Mouse (Mus musculus): ENCODE measurements around the gene Sez6l2. TPM values are rescaled to one million over a fixed set of nuclear protein-coding genes. Genes with fewer than 3 reads are reported as not detected.

Gene Sez6l2
- polyA plus RNA-seq, 1 experiment from 2014 or later, result 0.72 TPM

- Histone ChIP-seq H3K4me3 (no peak overlapping the region), H3K36me3 (replicated peaks) (peaks cover 83% of the 10 kb centered on the region), H3K9me3 (no peaks in the 10 kb centered on the region), H3K27ac (no peak overlapping the region), H3K27me3 (ENCODE audit: poor library complexity, severe bottlenecking) (no peaks in the 10 kb centered on the region), H3K4me1 (peaks cover 10% of the 10 kb centered on the region; the same call in 1 of the 2 replicates)
- WGBS, result 85% methylated on average over 5 of the region's 5 CpGs
- DNase-seq (ENCODE audit: extremely low spot score, low spot score), result no peak
These were observed 8.6 kb upstream of the Sez6l2 start for GRCm38 (mm10) chr7:126941801-126942200.

GRCm38 (mm10) chr7:126946530-126946929 lies 3.8 kb upstream of the Sez6l2 start:
- H3K36me3 ChIP-seq (replicated peaks), result peaks cover 49% of the 10 kb centered on the region
- 47% methylated on average over 3 of the region's 3 CpGs for WGBS
- H3K4me3 ChIP-seq, result no peak overlapping the region
- peak; percentile 30 for DNase-seq (ENCODE audit: extremely low spot score, low spot score)
- H3K27ac ChIP-seq, result no peak overlapping the region
- no peaks in the 10 kb centered on the region for H3K9me3 ChIP-seq
- H3K4me1 ChIP-seq, result peaks cover 28% of the 10 kb centered on the region
- peaks cover 35% of the 10 kb centered on the region for H3K27me3 ChIP-seq (ENCODE audit: poor library complexity, severe bottlenecking)

- Histone ChIP-seq H3K4me3 (peak overlapping the region; percentile 62; the same call in 1 of the 2 replicates), H3K27ac (no peak overlapping the region), H3K27me3 (ENCODE audit: poor library complexity, severe bottlenecking) (peaks cover 56% of the 10 kb centered on the region)
These were observed 1.7 kb upstream of the Sez6l2 start for GRCm38 (mm10) chr7:126948626-126949025.

GRCm38 (mm10) chr7:126949403-126949792 lies 965 bp upstream of the Sez6l2 start, which contains the start of gene Asphd1:
TSS of gene Asphd1 (minus strand) at chr7:126949582.
- Histone ChIP-seq H3K4me3 (peak within 1 kb of the TSS; percentile 62), H3K27ac (peak within 1 kb of the TSS; percentile 54; the same call in 1 of the 2 replicates), H3K4me1 (peaks cover 29% of the 10 kb centered on the region), H3K9me3 (no peaks in the 10 kb centered on the region), H3K36me3 (replicated peaks) (peaks cover 22% of the 10 kb centered on the region), H3K27me3 (ENCODE audit: poor library complexity, severe bottlenecking) (peaks cover 58% of the 10 kb centered on the region)
- WGBS, result under 1% methylated on average over 21 of the region's 21 CpGs
- DNase-seq (ENCODE audit: extremely low spot score, low spot score), result no peak

More at GRCm38 (mm10) chr7:126948626-126949025, 1.7 kb upstream of the Sez6l2 start:
- no peak for DNase-seq (ENCODE audit: extremely low spot score, low spot score)
- Histone ChIP-seq H3K36me3 (replicated peaks) (peaks cover 29% of the 10 kb centered on the region), H3K4me1 (peaks cover 29% of the 10 kb centered on the region), H3K9me3 (no peaks in the 10 kb centered on the region)
- WGBS, result 84% methylated on average over 10 of the region's 10 CpGs

GRCm38 (mm10) chr7:126950647-126951615 lies 568 bp downstream of the Sez6l2 start:
- Histone ChIP-seq H3K4me1 (peaks cover 29% of the 10 kb centered on the region), H3K36me3 (replicated peaks) (peaks cover 9% of the 10 kb centered on the region; the same call in 1 of the 2 replicates), H3K27me3 (ENCODE audit: poor library complexity, severe bottlenecking) (peaks cover 58% of the 10 kb centered on the region), H3K27ac (no peak overlapping the region), H3K9me3 (no peaks in the 10 kb centered on the region), H3K4me3 (peak overlapping the region; percentile 62)
- no peak for DNase-seq (ENCODE audit: extremely low spot score, low spot score)
- 4% methylated on average over 26 of the region's 26 CpGs for WGBS

GRCm38 (mm10) chr7:126951741-126952140 lies 1.4 kb downstream of the Sez6l2 start:
- Histone ChIP-seq H3K4me3 (peak overlapping the region; percentile 62), H3K27me3 (ENCODE audit: poor library complexity, severe bottlenecking) (peaks cover 58% of the 10 kb centered on the region), H3K9me3 (no peaks in the 10 kb centered on the region), H3K27ac (no peak overlapping the region), H3K4me1 (peaks cover 29% of the 10 kb centered on the region), H3K36me3 (replicated peaks) (0 out of 2 replicates have a peak, but pooled peaks cover 3% of the 10 kb centered on the region)
- 26% methylated on average over 4 of the region's 4 CpGs for WGBS
- no peak for DNase-seq (ENCODE audit: extremely low spot score, low spot score)

- WGBS, result under 1% methylated on average over 7 of the region's 8 CpGs
- no peak overlapping the region for H3K27ac ChIP-seq
- no peak overlapping the region; the same call in 1 of the 2 replicates for H3K4me3 ChIP-seq
- no peak for DNase-seq (ENCODE audit: extremely low spot score, low spot score)
- no peaks in the 10 kb centered on the region for H3K36me3 ChIP-seq (replicated peaks)
- peaks cover 29% of the 10 kb centered on the region for H3K4me1 ChIP-seq
- peaks cover 58% of the 10 kb centered on the region for H3K27me3 ChIP-seq (ENCODE audit: poor library complexity, severe bottlenecking)
- no peaks in the 10 kb centered on the region for H3K9me3 ChIP-seq
These were observed 2.3 kb downstream of the Sez6l2 start for GRCm38 (mm10) chr7:126952646-126953045.

GRCm38 (mm10) chr7:126955125-126955524 lies 4.8 kb downstream of the Sez6l2 start:
- H3K27ac ChIP-seq, result no peak overlapping the region
- no peaks in the 10 kb centered on the region for H3K9me3 ChIP-seq
- WGBS, result 62% methylated on average over 3 of the region's 3 CpGs
- peaks cover 16% of the 10 kb centered on the region for H3K4me1 ChIP-seq
- no peaks in the 10 kb centered on the region for H3K36me3 ChIP-seq (replicated peaks)
- H3K27me3 ChIP-seq (ENCODE audit: poor library complexity, severe bottlenecking), result peaks cover 37% of the 10 kb centered on the region
- H3K4me3 ChIP-seq, result no peak overlapping the region
- DNase-seq (ENCODE audit: extremely low spot score, low spot score), result no peak

- Histone ChIP-seq H3K4me3 (no peak overlapping the region), H3K9me3 (no peaks in the 10 kb centered on the region), H3K4me1 (peaks cover 6% of the 10 kb centered on the region; the same call in 1 of the 2 replicates), H3K36me3 (replicated peaks) (no peaks in the 10 kb centered on the region), H3K27ac (no peak overlapping the region), H3K27me3 (ENCODE audit: poor library complexity, severe bottlenecking) (peaks cover 32% of the 10 kb centered on the region)
- WGBS, result 83% methylated on average over 9 of the region's 9 CpGs
- DNase-seq (ENCODE audit: extremely low spot score, low spot score), result no peak
These were observed 9.4 kb downstream of the Sez6l2 start for GRCm38 (mm10) chr7:126959780-126960179.

- Histone ChIP-seq H3K9me3 (no peaks in the 10 kb centered on the region), H3K27me3 (ENCODE audit: poor library complexity, severe bottlenecking) (peaks cover 32% of the 10 kb centered on the region), H3K4me1 (peaks cover 6% of the 10 kb centered on the region; the same call in 1 of the 2 replicates), H3K27ac (no peak overlapping the region), H3K36me3 (replicated peaks) (no peaks in the 10 kb centered on the region), H3K4me3 (no peak overlapping the region)
- no peak for DNase-seq (ENCODE audit: extremely low spot score, low spot score)
- WGBS, result 88% methylated on average over 5 of the region's 5 CpGs
These were observed 10.7 kb downstream of the Sez6l2 start for GRCm38 (mm10) chr7:126961095-126961494.

GRCm38 (mm10) chr7:126961965-126962364 lies 11.6 kb downstream of the Sez6l2 start:
- no peak overlapping the region for H3K4me3 ChIP-seq
- no peaks in the 10 kb centered on the region for H3K36me3 ChIP-seq (replicated peaks)
- no peak for DNase-seq (ENCODE audit: extremely low spot score, low spot score)
- H3K27ac ChIP-seq, result no peak overlapping the region
- no peaks in the 10 kb centered on the region for H3K9me3 ChIP-seq
- peaks cover 32% of the 10 kb centered on the region for H3K27me3 ChIP-seq (ENCODE audit: poor library complexity, severe bottlenecking)
- peaks cover 6% of the 10 kb centered on the region; the same call in 1 of the 2 replicates for H3K4me1 ChIP-seq
- 94% methylated on average over 4 of the region's 4 CpGs for WGBS

GRCm38 (mm10) chr7:126963548-126964286 lies 13.4 kb downstream of the Sez6l2 start:
- DNase-seq (ENCODE audit: extremely low spot score, low spot score), result peak; percentile 40
- peak overlapping the region; percentile 29 for H3K4me3 ChIP-seq
- no peaks in the 10 kb centered on the region for H3K36me3 ChIP-seq (replicated peaks)
- H3K27ac ChIP-seq, result no peak overlapping the region
- 28% methylated on average over 19 of the region's 19 CpGs for WGBS
- peaks cover 32% of the 10 kb centered on the region for H3K27me3 ChIP-seq (ENCODE audit: poor library complexity, severe bottlenecking)
- no peaks in the 10 kb centered on the region for H3K9me3 ChIP-seq
- H3K4me1 ChIP-seq, result peaks cover 6% of the 10 kb centered on the region; the same call in 1 of the 2 replicates

Measured in forebrain, embryonic 10.5 days (tissue).